Mouse (Mus musculus) Patski (cell line): ENCODE results near the gene Cox15. TPM values are rescaled to one million over a fixed set of nuclear protein-coding genes. Genes with fewer than 3 reads are reported as not detected.

ENCODE experiments used
- ATAC-seq: fragments of 100-300 bp; one replicate; pipeline ENCODE4 v1.8.0; 2021
- CTCF ChIA-PET: fragments of 350-600 bp; sonication (Branson Sonifier 250); formaldehyde crosslinking; loops from one replicate; lab custom pipeline; 2022; ENCODE audit warnings: inconsistent platforms; lab: Charles Lee
- POLR2A ChIA-PET: fragments of 350-600 bp; sonication (Branson Sonifier 250); formaldehyde crosslinking; loops from one replicate; lab custom pipeline; 2022; ENCODE audit warnings: antibody characterized with exemption, inconsistent platforms; lab: Charles Lee
- DNase-seq: peaks from one replicate; pipeline ENCODE4 v3.0.0-alpha.2; 2011; ENCODE audit warnings: low read depth, low spot score
- H3K27me3 ChIP-seq: fragments of 371-371 bp; one replicate; pipeline ENCODE4 v1.5.1; 2021
- CTCF ChIP-seq: fragments of 100-300 bp; IDR thresholded peaks from one replicate; pipeline ENCODE4 v1.5.1; 2021
- in situ Hi-C: fragments of 300-500 bp; cut with MboI; formaldehyde crosslinking; loops from 3 replicates; pipeline ENCODE4 v1.11.1; 2018; ENCODE audit warnings: low pct_unique_long_range_greater_than_20kb, mixed read lengths
- polyA plus RNA-seq: library from polyadenylated mRNA; unstranded; gene quantifications from one replicate; pipeline ENCODE4 v1.2.3, GENCODE M21; 2021

The Cox15 gene
- polyA plus RNA-seq, 1 experiment from 2014 or later, result 32.7 TPM

- in situ Hi-C loops, result no loop called here
- H3K27me3 ChIP-seq, result no peaks in the 10 kb centered on the region
- peak; percentile 44 for TF ChIP-seq CTCF
- DNase-seq, result no peak
- ATAC-seq, result no peak
- ChIA-PET POLR2A (interaction anchor here (0.6 kb wide), 1 partner anchor 19 kb away, joined by 3 read pairs; no protein-coding TSS in a partner anchor), CTCF (no interaction called here)
Measured at GRCm38 (mm10) chr19:43761543-43762256, 8.9 kb upstream of the Cox15 start.

- POLR2A ChIA-PET, result no interaction called here
- CTCF ChIA-PET, result interaction anchor here (0.7 to 1.2 kb wide), 6 partner anchors 9 to 131 kb away, joined by 3 to 4 read pairs (median 3); partner anchors contain the start of gene Slc25a28
- TF ChIP-seq CTCF, result peak; percentile 69
Measured at GRCm38 (mm10) chr19:43760504-43760903, 7.7 kb upstream of the Cox15 start.

DNA sequence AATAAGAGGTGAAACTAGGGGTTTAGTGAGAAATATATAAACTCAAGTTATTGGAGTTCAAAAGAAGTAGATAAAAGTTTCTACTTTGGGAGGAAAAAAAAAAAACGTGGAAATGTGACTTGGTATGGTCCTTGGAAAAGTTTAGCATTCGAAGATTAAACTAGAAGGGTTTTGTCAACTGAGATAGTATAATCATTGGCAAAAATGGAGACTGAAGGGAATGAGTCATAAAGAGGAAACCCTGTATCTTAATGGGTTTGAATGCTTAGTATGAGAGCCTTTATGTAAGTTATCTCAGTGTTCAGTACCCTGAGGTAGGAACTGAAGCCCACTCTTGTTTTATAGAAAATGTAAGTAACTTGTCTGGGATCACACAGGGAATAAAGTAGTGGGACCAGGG is 2.1 kb upstream of the Cox15 start:
- no peak for TF ChIP-seq CTCF
- ATAC-seq, result no peak
- CTCF ChIA-PET, result interaction anchor here (1.6 to 2.5 kb wide), 2 partner anchors 12 to 75 kb away, joined by 7 to 8 read pairs; no protein-coding TSS in a partner anchor
- H3K27me3 ChIP-seq, result no peaks in the 10 kb centered on the region
- no peak for DNase-seq
- in situ Hi-C loops, result loop anchor here (5.0 kb wide), 2 partner anchors 123 to 228 kb away; no protein-coding TSS in a partner anchor
- POLR2A ChIA-PET, result no interaction called here

More at GRCm38 (mm10) chr19:43760504-43760903, 7.7 kb upstream of the Cox15 start:
- DNase-seq (no peak), ATAC-seq (no peak)
- in situ Hi-C loops, result no loop called here
- H3K27me3 ChIP-seq, result no peaks in the 10 kb centered on the region

DNA sequence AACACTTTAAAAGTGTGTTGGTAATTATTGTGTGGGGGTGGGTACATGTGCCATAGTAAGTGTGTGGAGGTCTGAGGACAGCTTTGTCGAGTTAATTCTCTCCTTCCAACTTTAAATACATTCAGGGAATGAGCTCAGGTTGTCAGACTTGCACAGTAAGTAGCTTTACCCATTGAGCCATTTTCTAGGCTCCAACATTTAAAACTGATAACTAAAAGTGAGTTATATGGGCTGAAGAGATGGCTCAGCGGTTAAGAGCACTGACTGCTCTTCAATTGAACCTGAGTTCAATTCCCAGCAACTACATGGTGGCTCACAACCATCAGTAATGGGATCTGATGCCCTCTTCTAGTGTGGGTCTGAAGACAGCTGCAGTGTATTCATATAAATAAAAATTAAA is 1.4 kb upstream of the Cox15 start:
- DNase-seq (no peak), ATAC-seq (no peak)
- H3K27me3 ChIP-seq, result no peaks in the 10 kb centered on the region
- in situ Hi-C loops, result loop anchor here (5.0 kb wide), 2 partner anchors 122 to 227 kb away; no protein-coding TSS in a partner anchor
- no peak for TF ChIP-seq CTCF
- POLR2A ChIA-PET, result no interaction called here
- CTCF ChIA-PET, result interaction anchor here (1.6 to 2.5 kb wide), 5 partner anchors 9 to 123 kb away, joined by 5 to 8 read pairs (median 6); partner anchors contain the start of gene Slc25a28

DNA sequence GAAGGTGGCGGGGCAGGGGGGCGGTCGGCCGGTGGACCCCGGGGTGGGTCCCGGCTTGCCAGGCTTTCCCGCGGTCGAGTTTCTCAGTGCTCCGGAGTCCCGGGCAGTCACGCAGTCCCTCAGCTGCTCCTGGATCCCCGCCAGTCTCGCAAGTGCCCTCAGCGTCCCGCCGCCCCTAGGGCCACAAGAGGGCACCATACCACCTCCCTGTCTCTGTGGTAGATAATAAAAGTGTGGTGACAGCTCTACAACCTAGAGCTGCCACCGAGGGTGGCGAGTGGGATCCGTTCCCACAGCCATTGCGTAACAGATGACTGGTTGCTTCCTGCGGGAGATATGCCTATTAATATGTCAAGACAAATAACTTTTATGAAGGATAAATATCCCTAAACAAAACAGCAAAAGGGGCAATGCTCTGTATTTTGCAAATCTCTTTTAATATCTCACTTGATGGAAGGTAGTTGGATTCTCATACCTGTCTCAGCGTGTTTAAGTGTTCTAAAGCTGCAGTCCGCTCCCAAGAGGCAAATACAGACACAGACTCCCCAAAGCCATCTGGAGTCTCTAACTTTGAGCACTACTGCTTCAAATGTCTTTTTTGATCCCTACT is 531 bp upstream of the Cox15 start:
- in situ Hi-C loops, result loop anchor here (5.0 kb wide), 2 partner anchors 121 to 226 kb away; no protein-coding TSS in a partner anchor
- H3K27me3 ChIP-seq, result no peaks in the 10 kb centered on the region
- DNase-seq, result peak; percentile 30
- CTCF ChIA-PET, result interaction anchor here (1.6 to 2.5 kb wide), 6 partner anchors 8 to 122 kb away, joined by 4 to 8 read pairs (median 6); partner anchors contain the start of gene Slc25a28
- POLR2A ChIA-PET, result no interaction called here
- peak; percentile 97 for TF ChIP-seq CTCF
- peak; percentile 83 for ATAC-seq

- in situ Hi-C loops, result loop anchor here (5.0 kb wide), 2 partner anchors 118 to 223 kb away; no protein-coding TSS in a partner anchor
- ATAC-seq (no peak), DNase-seq (no peak)
- no peak for TF ChIP-seq CTCF
- H3K27me3 ChIP-seq, result no peaks in the 10 kb centered on the region
- ChIA-PET POLR2A (interaction anchor here (0.6 kb wide), 1 partner anchor 59 kb away, joined by 3 read pairs; no protein-coding TSS in a partner anchor), CTCF (interaction anchor here (1.1 to 2.2 kb wide), 2 partner anchors 17 to 75 kb away, joined by 4 to 7 read pairs; no protein-coding TSS in a partner anchor)
Measured at GRCm38 (mm10) chr19:43750008-43750407, 2.8 kb downstream of the Cox15 start.

DNA sequence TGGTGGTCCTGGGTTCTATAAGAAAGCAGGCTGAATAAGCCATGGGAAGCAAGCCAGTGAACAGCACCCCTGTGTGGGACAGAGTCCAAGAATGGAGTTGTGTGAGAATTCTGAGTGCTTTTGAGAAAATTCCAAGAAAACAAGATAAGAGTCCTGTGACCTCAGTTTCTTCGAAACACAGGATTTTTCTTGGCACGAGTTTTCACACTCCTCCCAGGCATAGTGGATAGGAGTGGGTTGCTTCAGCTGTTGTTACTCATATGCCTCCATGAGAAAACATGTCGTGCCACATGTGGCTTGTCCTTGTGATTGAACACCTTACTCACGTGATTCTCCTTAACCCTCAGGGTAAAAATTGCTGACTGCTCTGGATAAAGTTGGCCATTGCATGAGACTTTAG is 4.9 kb downstream of the Cox15 start:
- ATAC-seq (no peak), DNase-seq (no peak)
- H3K27me3 ChIP-seq, result no peaks in the 10 kb centered on the region
- CTCF ChIA-PET, result interaction anchor here (2.2 kb wide), 1 partner anchor 15 kb away, joined by 7 read pairs; no protein-coding TSS in a partner anchor
- TF ChIP-seq CTCF, result no peak
- in situ Hi-C loops, result no loop called here
- POLR2A ChIA-PET, result no interaction called here

- POLR2A ChIA-PET, result no interaction called here
- in situ Hi-C loops, result no loop called here
- ATAC-seq (no peak), DNase-seq (no peak)
- no peaks in the 10 kb centered on the region for H3K27me3 ChIP-seq
- no peak for TF ChIP-seq CTCF
- CTCF ChIA-PET, result no interaction called here
Measured at GRCm38 (mm10) chr19:43745740-43746139, 7.1 kb downstream of the Cox15 start.

DNA sequence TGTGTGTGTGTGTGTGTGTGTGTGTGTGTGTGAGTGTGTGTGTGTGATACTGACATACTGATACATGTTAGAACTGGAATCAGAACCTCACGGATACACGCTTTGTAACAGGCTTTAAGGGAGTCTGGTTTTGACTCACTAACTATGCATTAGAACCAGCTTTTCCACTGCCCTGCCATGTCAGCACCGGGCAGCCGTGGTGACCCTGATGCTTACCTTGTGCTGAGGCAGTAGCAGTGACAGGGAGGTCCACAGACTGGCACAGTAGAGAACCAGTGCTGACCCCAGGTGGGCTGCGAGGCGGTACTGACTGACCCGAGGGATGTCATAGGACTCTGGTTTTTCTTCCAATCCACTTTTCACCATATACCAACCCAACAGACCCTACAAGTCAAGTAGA is 9.4 kb downstream of the Cox15 start:
- in situ Hi-C loops, result no loop called here
- no peak for ATAC-seq
- CTCF ChIA-PET, result no interaction called here

GRCm38 (mm10) chr19:43738409-43738808 is 14.4 kb downstream of the Cox15 start:
- CTCF ChIA-PET, result interaction anchor here (1.2 to 1.3 kb wide), 3 partner anchors 10 to 22 kb away, joined by 3 to 4 read pairs (median 4); no protein-coding TSS in a partner anchor
- in situ Hi-C loops, result no loop called here
- POLR2A ChIA-PET, result interaction anchor here (0.6 kb wide), 1 partner anchor 60 kb away, joined by 3 read pairs; no protein-coding TSS in a partner anchor
- H3K27me3 ChIP-seq, result no peaks in the 10 kb centered on the region
- DNase-seq (no peak), ATAC-seq (no peak)
- no peak for TF ChIP-seq CTCF

More for the DNA sequence above, 9.4 kb downstream of the Cox15 start:
- no peaks in the 10 kb centered on the region for H3K27me3 ChIP-seq
- POLR2A ChIA-PET, result no interaction called here
- no peak for DNase-seq
- TF ChIP-seq CTCF, result no peak
